Mouse (Mus musculus) heart, adult 18-20 months (tissue): ENCODE measurements around the gene Wscd2. TPM values are rescaled to one million over a fixed set of nuclear protein-coding genes. Genes with fewer than 3 reads are reported as not detected.
A peak's percentile ranks its signal among the peaks of the same experiment; 100 is the strongest.

Source experiments
- DNase-seq, 2 experiments: peaks; one replicate each; pipeline ENCODE4 v3.0.0; 2021 to 2022; ENCODE audit warnings: mixed read lengths in 1 of 2
- total RNA-seq, 2 experiments: library from RNA; stranded (reverse); gene quantifications; 2 replicates each; pipeline ENCODE4 v1.2.3; 2021

The Wscd2 gene
- total RNA-seq, 2 experiments from 2014 or later = 0.22 to 0.23 TPM

DNA sequence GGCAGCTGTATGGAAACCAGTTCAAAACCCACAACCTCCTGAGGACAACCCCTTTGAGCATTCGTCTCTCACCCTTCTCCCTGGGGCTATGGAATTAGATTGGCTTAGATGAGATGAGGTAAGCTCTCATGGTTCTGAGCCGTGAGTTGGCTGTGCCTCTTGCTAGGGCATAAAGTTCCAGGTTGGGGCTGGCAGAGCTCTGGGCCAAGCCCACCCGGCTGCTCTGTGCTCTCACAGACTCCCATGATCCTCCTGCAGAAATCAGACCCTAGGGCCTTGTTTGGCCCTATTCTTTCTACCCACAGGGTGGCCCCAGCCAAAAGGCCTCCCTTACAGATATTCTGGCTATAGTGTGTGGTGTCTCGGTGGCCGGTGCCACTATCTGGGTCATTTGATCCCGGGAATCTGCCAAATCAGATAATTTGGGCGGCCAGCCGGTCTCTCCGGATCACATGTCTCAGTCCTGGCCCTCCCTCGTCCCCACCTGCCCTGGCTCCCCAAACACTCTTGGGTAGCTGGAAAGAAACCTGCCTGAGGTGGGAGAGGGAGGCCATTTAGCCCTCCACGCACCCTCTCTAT is 4.5 kb upstream of the Wscd2 start:
- DNase-seq = no peak

DNA sequence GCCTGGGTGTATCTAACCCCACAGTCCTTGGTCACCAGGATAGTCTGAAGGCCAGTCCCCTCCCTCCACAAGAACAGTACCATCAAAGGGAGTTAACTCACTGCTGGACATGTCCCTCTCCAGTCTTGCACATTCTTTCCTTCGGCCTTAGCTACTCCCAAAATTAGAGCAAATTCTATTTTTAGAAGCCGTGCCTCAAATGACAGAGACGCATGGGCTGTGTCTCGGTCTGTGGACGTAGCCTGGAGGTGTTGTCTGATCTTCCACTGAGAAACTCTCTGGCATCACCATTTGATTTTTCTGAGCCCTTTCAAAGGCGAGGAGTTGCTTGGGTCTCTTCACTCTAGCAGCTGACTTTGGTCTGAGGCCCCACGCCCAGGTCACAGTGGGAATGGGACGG is 2.3 kb upstream of the Wscd2 start:
- no peak for DNase-seq

DNA sequence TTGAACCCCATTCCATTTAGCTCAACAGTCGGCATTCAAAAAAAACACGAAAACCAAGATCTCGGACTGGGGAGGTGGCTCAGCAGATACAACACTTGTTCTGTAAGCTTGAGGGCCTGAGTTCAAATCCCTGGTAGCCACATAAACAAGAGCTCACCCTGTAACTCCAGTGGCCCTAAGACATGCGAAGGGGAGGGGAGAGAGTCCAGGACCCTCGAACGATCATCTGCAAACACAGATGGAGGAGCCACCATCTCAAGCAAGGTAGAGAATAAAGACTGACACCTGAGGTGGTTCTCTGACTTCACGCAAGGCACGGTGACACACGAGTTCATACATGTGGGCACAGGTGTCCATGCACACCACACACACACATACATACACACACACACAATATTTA is 516 bp upstream of the Wscd2 start:
- no peak for DNase-seq

DNA sequence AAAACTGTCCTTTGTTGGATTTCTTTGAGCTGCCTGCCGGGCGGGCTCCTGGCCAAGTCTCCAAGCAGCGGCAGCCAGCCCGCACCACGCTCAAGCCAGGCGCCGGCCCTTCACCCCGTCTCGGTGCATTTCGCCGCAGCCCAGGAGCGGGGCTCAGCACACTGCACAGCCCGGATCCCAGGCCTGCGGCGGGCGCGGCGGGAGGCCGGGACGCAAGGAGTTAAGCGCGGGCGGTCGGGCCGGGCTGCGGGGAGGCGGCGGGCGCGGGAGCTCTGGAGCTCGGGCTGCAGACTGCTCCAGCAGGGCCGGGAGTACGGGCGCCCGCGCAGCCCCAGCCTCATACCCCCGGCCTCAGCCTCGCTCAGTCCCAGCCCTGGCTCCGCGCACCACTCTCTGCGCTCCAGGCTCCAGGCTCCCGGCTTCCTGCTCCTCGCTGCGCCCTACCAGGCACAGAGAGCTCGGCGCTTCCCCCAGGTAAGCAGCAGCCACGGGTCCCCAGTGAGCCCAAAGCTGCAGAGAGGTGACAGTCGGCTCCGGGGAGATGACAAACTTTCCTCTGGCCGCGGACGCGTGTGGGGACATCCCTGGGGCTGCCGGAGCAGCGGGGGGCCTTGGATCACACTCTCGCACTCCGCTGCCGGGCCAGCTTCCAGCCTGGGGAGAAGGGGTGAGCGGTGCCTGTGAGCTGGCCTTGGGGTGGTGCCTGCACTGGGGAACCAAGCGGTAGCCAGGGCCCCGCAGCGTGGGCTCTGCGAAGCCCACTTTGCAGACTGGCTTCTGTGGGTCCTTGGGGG is 531 bp downstream of the Wscd2 start:
- DNase-seq = peak; percentile 7 to 20

DNA sequence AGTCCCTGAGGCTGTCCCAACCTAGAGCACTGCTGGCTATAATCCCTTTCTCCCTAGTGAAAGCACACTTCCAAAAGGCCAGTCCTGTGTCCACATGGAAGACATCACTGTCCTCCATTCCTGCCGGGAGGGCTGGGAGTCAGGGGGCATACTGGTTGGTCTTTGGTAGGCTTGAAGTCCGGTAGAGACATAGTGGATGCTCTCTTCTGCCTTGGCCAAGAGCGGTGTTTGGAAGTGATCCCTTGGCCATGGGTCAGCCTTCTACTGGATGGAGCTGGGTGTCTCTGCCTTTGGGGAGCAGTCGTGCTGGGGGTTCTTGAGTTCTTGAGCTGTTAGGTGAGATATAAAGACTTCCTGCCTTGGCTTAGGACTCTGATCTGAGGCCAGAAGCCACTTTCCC is 1.4 kb downstream of the Wscd2 start:
- no peak for DNase-seq

DNA sequence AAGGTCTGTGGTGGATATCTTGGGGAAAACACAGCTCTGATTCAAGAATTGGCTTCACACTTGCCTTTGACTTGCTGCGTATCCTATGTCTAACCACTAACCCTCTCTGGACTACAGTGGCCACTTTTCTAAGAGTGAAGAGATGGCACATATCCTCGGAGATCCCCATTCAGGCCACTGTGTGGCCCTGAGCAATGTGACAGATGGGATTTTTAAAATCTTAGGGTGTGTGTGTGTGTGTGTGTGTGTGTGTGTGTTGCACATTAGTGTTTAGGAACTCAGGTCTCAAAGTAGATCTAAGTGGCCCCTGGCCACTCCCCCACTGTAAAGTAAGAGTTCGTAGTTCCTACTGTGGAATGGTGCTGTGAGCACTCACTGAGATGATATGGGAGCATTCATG is 1.9 kb downstream of the Wscd2 start:
- DNase-seq = no peak

DNA sequence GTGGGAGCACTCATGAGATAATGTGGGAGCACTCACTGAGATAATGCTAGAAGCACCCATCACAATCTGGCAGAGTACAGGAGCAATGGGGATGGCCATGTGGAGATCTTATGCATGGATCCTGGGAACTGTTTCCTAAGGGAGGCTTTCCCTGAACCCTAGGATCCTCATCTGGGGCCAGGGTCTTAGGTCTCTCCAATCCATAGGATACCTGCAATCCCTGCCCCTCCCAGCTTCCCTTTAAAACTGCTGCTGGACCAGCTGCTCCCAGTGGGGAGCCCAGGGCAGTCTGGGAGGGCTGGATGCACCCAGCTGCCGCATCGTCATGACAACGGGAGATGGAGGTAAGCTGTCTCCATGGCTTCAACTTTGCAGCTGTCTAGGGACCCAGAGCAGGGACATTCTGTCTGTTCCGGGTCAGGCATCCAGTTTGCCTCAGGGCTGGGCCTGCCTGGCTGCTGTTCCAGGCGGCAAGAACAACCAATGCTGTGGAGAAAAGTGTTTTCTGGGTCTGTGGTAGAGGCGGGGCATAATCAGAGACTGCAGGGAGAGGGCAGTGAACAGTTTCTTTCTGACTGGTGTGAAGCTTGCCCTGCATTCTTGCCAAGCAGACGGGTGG is 2.4 kb downstream of the Wscd2 start:
- DNase-seq = no peak

DNA sequence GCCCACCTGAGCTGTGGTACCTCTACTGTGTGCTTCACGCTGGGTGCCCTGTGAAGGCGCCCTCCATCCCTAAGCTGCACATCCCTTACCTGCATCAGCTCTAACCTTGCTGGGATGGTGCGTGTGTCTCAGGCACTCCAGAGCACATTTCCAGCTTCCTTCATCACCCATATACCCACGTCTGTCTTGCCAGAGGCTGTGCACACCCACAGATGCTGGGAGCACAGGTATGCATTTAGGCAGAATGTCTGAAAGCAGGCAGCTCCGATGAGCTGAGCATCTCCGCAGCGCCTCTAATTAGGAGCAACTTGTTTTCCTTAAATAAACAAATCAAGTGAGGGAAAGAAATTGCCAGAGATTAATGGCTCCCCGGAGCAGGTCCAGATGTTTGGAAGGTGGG is 3.9 kb downstream of the Wscd2 start:
- DNase-seq = no peak

DNA sequence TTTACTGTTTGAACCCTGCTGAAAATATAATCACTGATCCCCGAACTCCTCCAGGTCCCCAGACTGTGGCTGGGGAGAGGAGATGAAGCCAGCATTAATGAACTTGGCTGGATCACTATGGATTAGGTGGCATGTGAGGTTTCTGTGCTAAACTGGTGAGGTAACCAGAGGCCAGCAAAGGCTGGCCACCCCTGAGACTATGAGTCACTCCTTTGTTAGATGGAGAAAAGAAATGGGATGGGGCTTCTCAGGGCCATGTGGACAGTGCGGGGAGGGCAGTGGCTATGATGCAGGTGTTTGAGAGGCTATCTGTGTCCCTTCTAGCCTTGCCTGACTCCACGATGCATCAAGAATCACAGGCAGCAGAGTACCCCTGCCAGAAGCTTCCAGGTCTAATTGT is 6.8 kb downstream of the Wscd2 start:
- no peak for DNase-seq

DNA sequence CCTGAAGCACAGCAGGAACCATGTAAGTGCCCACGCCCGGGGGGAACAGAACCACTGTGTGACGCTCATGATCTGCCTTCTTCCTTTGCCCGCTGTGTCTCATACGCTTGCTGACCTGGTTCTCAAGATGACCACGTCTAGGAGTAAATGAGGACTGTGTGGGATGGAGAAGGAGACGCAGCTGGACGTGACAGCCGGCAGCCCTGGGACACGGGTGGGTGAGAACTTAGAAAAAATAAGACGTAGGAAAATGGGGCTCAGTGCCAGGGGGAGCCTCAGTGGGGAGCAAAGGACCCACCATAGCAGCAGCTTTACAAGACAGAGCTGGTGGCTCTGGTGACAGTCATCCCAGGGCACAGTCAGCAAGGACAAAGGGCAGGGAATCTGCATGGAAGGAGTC is 9.3 kb downstream of the Wscd2 start:
- DNase-seq = no peak

DNA sequence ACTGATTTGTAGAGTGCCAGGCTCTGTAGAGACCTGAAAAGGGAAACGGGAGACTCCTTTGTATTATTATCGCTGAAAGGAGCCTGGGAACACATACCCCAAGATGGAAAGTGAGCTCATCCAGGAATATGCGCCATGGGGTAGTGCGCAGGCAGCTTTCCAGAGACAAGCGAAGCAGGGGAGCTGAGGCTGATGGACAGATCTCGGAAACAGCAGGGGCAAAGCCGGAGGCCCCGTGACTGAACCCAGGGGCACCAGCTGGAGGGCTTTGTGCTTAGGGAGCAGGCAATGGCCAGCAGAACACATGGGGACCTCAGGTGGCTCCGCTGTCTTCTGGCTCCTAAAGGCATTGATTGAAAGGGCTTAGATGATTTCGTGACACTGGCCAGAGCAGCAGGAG is 13.1 kb downstream of the Wscd2 start:
- DNase-seq = no peak

DNA sequence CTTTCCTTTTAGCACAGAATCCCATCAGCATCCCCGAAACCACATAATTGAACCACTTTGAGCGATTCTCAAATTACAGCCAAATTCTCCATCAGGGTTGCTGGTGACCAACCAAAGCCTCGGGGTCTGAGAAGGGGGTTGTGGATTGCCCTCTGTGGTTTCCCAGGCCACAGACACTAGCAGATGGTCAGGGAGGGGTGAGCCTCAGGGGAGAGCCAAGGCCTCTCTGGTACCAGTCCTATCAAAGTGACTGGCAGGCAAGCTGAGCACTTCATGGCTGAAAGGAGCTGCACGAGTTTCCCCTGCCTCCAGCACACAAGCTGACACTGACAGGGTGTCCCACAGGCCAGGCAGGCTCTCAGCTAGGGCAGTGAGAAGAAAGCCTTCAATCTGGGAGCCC is 14.5 kb downstream of the Wscd2 start:
- no peak for DNase-seq

DNA sequence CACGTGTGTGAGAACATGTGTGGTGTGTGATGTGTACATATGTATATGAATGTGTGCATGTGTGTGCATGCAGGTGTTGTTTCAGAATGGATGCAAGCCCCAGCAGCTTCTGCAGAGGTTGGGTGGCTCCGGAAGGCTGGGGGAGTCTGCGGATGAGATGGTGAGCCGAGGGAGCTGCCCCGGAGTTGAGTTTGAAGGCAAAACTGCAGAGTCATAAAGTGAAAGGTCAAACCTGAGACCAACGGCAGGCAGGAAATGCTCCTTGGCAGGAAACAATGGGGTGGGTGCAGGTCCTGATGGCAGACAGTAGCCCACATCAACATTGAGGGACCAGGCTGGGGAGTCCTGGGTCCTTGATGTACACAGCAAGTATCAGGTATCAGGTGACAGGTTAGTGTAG is 15.9 kb downstream of the Wscd2 start:
- DNase-seq = no peak

DNA sequence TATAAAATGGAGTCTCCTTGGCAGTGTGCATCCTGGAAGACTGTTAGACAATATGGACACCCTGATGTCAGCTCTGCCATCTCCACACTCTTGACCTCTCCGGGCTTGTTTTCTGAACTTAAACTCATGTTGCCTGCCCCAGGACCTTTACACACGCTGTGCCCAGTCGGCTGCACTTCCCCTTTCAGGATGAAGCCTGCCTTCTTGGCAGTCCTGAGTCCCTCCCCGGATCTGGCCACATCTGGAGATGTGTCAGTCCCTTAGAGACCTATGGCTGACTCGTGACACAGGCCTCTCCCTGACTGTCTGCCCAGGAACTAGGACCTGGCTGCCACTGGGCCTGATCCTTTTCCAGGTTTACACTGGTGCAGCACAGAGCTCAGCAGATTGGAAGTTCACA is 16.6 kb downstream of the Wscd2 start:
- DNase-seq = no peak

DNA sequence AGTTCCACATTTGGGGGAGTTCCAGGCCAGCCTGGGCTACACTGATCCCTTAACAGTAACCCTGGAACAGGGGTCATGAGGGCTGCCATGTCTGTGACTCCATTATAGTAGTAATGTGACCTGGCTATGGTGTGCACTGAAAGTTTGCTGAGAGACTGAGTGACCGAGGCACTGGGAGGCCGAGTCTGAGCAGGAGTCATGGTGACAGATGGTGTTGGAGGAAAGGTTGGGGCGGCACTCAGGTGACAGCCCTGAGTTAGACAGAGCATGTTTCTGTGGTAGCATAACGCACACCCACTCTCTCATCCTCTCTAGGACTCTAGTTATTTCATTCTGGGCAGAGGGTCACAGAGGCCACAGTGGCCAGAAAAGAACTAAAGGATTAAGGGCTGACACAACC is 19.0 kb downstream of the Wscd2 start:
- DNase-seq = no peak

DNA sequence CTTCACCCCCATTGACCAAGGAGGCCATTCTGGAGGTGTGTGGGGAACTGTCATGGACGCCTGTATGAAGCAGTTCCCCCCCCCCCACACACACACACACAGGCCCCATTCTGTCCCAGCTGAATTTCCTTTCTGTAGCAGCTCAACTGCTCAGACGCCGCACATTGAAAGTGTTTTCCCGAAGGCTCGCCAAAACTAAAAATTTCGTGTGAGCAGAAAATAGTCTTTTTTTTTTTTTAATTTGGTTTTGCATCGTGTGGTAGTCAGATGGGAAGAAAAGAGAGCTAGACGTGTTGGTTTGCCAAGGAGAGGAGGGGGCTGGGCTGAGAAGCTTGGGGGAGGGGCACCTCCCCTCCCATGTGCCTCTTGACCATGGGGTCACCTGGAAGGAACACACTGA is 23.5 kb downstream of the Wscd2 start:
- no peak for DNase-seq

DNA sequence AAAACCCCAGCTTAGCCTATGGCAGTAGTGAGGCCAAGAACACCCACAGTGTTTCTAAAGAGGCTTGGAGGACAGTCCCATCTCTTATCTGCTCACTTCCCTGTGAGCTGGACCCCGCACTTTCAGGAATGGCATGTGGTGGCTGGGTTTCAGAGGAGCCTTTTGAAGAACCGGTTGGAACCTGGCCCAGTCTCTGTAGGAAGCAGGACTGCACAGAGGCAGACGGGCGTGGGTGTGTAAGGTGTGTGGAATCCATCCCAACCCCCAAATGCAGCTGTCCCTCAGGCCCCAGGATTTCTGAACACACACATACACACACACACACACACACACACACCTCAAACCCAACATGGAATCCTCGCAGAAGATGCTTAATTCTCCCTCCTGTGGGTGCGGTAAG is 23.9 kb downstream of the Wscd2 start:
- no peak for DNase-seq

DNA sequence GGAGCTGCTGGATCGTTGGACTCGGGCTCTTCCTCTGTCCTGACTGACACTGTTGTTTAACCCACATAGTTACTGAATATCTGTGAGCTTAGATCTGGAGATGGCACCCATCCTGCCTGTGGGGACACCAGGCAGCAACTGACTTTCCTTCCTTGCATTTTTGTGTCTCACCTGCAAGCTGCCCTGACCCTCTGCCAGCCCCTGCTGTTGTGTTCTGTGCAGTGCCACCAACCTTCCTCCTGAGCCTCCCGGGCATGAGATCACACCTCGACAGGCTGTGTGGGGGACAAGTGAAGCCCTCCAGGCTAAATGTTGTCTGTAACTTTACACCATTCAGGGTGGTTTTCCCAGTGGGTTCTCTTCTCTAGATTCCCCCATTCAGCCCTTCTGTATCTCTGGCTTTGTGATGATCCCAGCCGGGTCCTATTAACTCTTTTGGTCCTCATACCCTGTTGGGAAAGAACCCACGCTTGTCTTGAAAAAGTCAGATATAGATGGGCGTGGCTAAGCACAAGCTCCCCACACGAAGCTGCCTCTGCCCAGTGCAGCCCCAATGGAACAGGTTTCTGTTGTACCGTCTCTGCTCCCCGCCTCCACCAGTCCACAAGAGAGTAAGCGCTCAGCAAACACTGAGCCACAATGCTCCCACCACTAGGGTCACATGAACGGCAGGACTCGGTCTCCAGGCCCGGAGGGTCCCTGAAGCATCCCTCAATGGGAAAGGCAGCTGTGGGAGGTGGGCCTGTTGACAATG is 26.2 kb downstream of the Wscd2 start:
- DNase-seq = no peak

DNA sequence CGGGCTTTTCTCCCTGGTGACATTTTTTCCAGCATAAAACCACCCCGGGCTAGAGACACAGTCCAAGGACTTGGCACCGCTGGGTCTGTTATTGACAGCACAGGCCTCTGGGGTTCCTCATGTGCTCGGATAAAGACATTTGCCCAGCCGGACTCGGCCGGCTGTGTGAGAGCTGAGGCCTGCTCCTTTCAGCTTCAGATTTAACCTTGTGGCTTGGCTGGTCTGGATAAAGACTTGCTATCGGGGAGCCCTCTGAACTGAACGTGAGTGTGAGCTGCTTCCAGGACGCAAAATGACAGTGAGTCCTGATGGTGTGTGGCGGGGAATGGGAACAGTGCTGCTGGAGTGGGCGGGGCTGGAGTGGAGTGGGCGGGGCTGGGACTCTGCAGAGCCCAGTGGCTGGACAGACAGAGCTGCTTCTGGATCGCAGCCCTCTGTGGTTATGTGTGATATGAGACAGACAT is 26.8 kb downstream of the Wscd2 start:
- DNase-seq = peak in 1 of 2 experiments; percentile 14

DNA sequence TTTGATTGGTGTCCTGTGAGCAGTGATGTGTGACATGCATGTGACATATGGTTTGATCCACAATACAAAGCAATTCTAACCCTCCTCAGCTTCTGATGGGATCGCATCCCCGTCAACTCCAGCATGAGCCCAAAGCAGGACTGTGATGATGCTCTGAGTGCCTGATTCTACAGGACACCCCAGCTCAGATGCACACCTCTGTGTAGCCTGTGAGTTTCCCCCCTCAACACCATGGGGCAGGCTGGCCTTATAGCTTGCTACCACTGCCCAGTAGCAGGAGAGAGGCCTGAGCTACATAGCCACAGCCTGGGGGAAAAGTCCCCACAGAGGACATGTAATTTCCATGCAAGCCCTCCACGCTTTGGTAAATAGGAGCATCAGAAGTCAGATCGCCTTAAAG is 27.3 kb downstream of the Wscd2 start:
- no peak for DNase-seq

DNA sequence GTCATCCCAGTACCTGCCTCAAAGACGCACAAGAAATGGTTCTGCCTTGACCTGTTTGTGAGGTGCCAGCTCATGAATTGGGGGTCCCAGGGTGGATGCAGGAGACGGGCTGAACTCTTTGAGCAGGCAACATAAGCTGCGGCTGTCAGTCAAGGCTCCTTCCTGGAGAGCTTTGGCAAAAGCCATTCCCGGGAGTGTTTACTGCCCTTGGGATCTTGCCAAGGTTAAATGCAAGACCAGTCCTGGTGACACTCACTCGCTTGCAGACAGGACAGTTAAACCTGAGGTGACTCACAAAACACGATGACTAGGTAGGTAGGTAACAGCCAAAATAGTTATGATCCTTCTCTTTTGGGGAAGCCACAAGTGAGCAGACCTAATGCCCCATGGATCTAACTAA is 30.9 kb downstream of the Wscd2 start:
- DNase-seq = no peak

DNA sequence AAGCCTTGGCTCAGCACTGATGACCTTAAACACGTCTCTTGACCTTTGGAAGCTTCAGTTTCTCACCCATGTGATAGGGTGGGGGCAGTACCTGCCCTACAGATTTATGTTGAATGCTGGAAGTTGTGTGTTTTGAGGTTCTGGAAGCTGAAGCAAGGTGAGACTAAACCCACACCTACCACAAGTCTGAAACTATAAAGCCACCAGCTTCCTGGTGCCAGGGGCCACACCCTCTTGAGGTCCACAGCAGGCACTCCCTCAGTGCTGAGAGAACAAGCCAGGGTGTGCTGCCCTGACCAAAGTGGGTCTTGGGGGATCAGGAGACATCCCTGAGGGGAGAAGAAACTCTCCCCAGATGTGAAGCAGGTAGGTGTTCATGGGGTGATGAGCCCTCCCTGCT is 48.7 kb downstream of the Wscd2 start:
- DNase-seq = no peak

DNA sequence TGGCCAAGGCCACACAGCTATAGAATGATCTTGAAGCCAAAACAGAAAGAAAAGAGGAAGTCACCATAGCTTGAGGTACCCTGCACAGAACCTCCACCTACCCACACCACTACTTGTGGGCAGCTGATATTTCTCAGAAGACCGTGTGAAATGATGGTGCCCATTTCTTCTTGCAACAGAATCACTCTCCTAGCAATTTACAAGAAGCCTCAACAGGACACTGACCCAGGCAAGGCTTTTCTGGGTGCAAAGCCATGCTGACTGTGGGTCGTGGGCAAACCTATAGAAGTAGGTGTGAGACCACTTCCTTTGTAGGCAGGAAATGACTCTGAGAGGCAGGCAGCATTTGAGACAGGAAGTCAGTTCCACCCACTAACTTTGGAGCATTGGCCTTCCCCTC is 49.3 kb downstream of the Wscd2 start:
- DNase-seq = no peak
